11 mouse cellular contexts compared by ENCODE assay signal in genomic region chr9:79951984-79952383, GRCm38 (mm10).
A peak's percentile ranks its signal among the peaks of the same experiment; 100 is the strongest.
DNase-seq lines count a peak whose midpoint lies in the region; ATAC-seq and TF ChIP-seq lines count a peak whose summit lies in the region.
"Had no signal": no experiment of that assay in that cellular context is flagged by ENCODE, and none has a peak within 500 bp of the region (broad histone marks: within the 10 kb centered on the region; RNA-seq: fewer than 3 reads in every experiment).

No protein-coding gene starts in this region.

- H3K9me3 ChIP-seq in limb, embryonic 12.5 days: no peaks in the 10 kb centered on the region
- no peaks in the 10 kb centered on the region for H3K9me3 ChIP-seq in limb, embryonic 10.5 days (replicated peaks)
- no peaks in the 10 kb centered on the region for H3K9me3 ChIP-seq in heart, embryonic 16.5 days (replicated peaks; ENCODE audit: control insufficient read depth, low read length)
- H3K9me3 ChIP-seq in midbrain, embryonic 14.5 days (ENCODE audit: control insufficient read depth, low read length): no peaks in the 10 kb centered on the region

- no peak overlapping the region for H3K27ac ChIP-seq in limb, embryonic 12.5 days
- no peak overlapping the region for H3K27ac ChIP-seq in limb, embryonic 10.5 days
- peak overlapping the region; percentile 72 for H3K27ac ChIP-seq in gastrocnemius, adult 2 months
- H3K27ac ChIP-seq in heart, embryonic 16.5 days (ENCODE audit: low read length): peak overlapping the region; percentile 78
- no peak overlapping the region for H3K27ac ChIP-seq in midbrain, embryonic 14.5 days (replicated peaks; ENCODE audit: low read depth, low read length)
- H3K27ac ChIP-seq: liver, embryonic 14.5 days had no signal

- intact Hi-C loops in gastrocnemius, adult 2 months (cut with DNase I): loop anchor here (2.0 kb wide), 1 partner anchor 13 kb away; no protein-coding TSS in a partner anchor

- no peak overlapping the region for H3K4me3 ChIP-seq in limb, embryonic 12.5 days (replicated peaks)
- H3K4me3 ChIP-seq in limb, embryonic 10.5 days: no peak overlapping the region
- H3K4me3 ChIP-seq in gastrocnemius, adult 2 months: peak overlapping the region; percentile 46
- H3K4me3 ChIP-seq in heart, embryonic 16.5 days (ENCODE audit: low read length): no peak overlapping the region; the same call in 1 of the 2 replicates
- no peak overlapping the region for H3K4me3 ChIP-seq in midbrain, embryonic 14.5 days (replicated peaks; ENCODE audit: low read depth, low read length)

- TF ChIP-seq CTCF in gastrocnemius, adult 2 months (IDR thresholded peaks at IDR 0.05): no peak

- H3K9ac ChIP-seq in limb, embryonic 12.5 days (replicated peaks): no peak overlapping the region
- H3K9ac ChIP-seq in heart, embryonic 16.5 days (ENCODE audit: low read length): no peak overlapping the region
- no peak overlapping the region for H3K9ac ChIP-seq in midbrain, embryonic 14.5 days (replicated peaks; ENCODE audit: low read length)
- H3K9ac ChIP-seq: liver, embryonic 14.5 days had no signal

- ATAC-seq in limb, embryonic 12.5 days (ENCODE audit: insufficient number of reproducible peaks, insufficient read depth, low FRiP score, low TSS enrichment, low read depth): no peak
- peak; percentile 77 for ATAC-seq in heart, embryonic 16.5 days (replicated peaks; ENCODE audit: extremely low read depth, insufficient read depth, low FRiP score)
- peak; percentile 57 for ATAC-seq in megakaryocyte progenitor cell, adult 5-6 weeks (replicated peaks; ENCODE audit: poor library complexity)
- ATAC-seq in midbrain, embryonic 14.5 days (ENCODE audit: low FRiP score, low TSS enrichment): no peak
- ATAC-seq: forebrain, embryonic 14.5 days had no signal

- H3K36me3 ChIP-seq in limb, embryonic 12.5 days: no peaks in the 10 kb centered on the region
- H3K36me3 ChIP-seq in limb, embryonic 10.5 days: no peaks in the 10 kb centered on the region
- H3K36me3 ChIP-seq in heart, embryonic 16.5 days (ENCODE audit: control insufficient read depth, insufficient read depth): peaks cover 6% of the 10 kb centered on the region; the same call in 1 of the 2 replicates
- no peaks in the 10 kb centered on the region for H3K36me3 ChIP-seq in midbrain, embryonic 14.5 days (ENCODE audit: control insufficient read depth, insufficient read depth, low read length)

- 37% methylated on average over 8 of the region's 8 CpGs for WGBS in limb, embryonic 12.5 days
- WGBS in limb, embryonic 10.5 days: 73% methylated on average over 8 of the region's 8 CpGs
- WGBS in heart, embryonic 16.5 days: 25% methylated on average over 8 of the region's 8 CpGs
- WGBS in midbrain, embryonic 14.5 days: 88% methylated on average over 8 of the region's 8 CpGs

- H3K27me3 ChIP-seq in limb, embryonic 12.5 days: no peaks in the 10 kb centered on the region
- no peaks in the 10 kb centered on the region for H3K27me3 ChIP-seq in limb, embryonic 10.5 days (ENCODE audit: low read depth, poor library complexity, severe bottlenecking)
- no peaks in the 10 kb centered on the region for H3K27me3 ChIP-seq in heart, embryonic 16.5 days (ENCODE audit: control insufficient read depth, insufficient read depth, low read length)
- H3K27me3 ChIP-seq in midbrain, embryonic 14.5 days (ENCODE audit: control insufficient read depth, insufficient read depth, low read length): no peaks in the 10 kb centered on the region

- no peak for DNase-seq in limb, embryonic 10.5 days (ENCODE audit: low spot score)
- DNase-seq in gastrocnemius, adult 2 months: peak; percentile 83
- no peak for DNase-seq in frontal cortex, postnatal 25 days (ENCODE audit: low spot score in 2 of 2)
- no peak for DNase-seq in midbrain, embryonic 14.5 days
- no peak for DNase-seq in cerebellum, postnatal 36 days
- DNase-seq: cerebellum, postnatal 10 days had no signal

- H3K4me2 ChIP-seq in limb, embryonic 12.5 days: peak overlapping the region; percentile 23; the same call in 1 of the 2 replicates
- peak overlapping the region; percentile 50 for H3K4me2 ChIP-seq in heart, embryonic 16.5 days (ENCODE audit: low read depth, low read length)
- H3K4me2 ChIP-seq in midbrain, embryonic 14.5 days (ENCODE audit: low read length): no peak overlapping the region

- peaks cover 10% of the 10 kb centered on the region for H3K4me1 ChIP-seq in limb, embryonic 12.5 days (replicated peaks)
- peaks cover 9% of the 10 kb centered on the region for H3K4me1 ChIP-seq in limb, embryonic 10.5 days
- peaks cover 40% of the 10 kb centered on the region for H3K4me1 ChIP-seq in heart, embryonic 16.5 days (ENCODE audit: control insufficient read depth, insufficient read depth, low read length)
- H3K4me1 ChIP-seq in midbrain, embryonic 14.5 days (ENCODE audit: control insufficient read depth, insufficient read depth, low read length): no peaks in the 10 kb centered on the region

Comparison
In these comparisons a context has a peak if more than half of its experiments do, and no peak if none do; other contexts are left out.
1. ATAC-seq: peak in heart, embryonic 16.5 days (single experiment) and megakaryocyte progenitor cell, adult 5-6 weeks (single experiment); none in limb, embryonic 12.5 days (single experiment) and midbrain, embryonic 14.5 days (single experiment).
2. H3K27ac ChIP-seq: peak in gastrocnemius, adult 2 months (single experiment) and heart, embryonic 16.5 days (single experiment); none in limb, embryonic 12.5 days (single experiment), limb, embryonic 10.5 days (single experiment) and midbrain, embryonic 14.5 days (single experiment).